Mouse (Mus musculus) induced T-regulatory cell, adult 2 months (primary cell): Measurements from ENCODE around the gene Ptdss2.

ENCODE experiments used
- DNase-seq: peaks from one replicate; pipeline ENCODE4 v3.0.0-alpha.2; 2012; ENCODE audit warnings: low read depth

The Ptdss2 gene

DNA sequence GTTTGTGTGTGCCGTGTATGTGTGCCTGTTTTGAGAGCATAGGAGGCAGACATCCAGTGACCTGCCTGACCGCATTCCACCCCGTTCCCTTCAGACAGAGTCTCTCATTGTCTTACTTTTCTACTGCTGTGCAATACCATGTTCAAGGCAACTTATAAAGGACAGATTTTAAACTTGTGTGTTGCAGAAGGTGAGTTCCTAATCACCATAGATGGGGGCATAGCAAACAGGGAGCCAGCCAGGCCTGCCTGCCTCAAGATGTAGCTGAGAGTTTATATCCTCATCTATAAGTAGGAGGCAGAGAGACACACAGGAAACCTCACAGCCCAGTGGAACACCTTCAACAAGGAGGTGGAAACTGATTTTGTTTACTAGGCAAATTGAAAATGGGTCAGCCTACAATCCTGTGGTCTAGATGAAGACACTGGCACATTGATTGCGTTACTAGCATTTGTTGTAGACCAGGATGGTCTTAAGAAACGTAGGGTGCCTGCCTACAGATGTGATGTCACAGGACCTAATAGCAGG, 51.2 kb downstream of the Ptdss2 start:
- peak; percentile 67 for DNase-seq

DNA sequence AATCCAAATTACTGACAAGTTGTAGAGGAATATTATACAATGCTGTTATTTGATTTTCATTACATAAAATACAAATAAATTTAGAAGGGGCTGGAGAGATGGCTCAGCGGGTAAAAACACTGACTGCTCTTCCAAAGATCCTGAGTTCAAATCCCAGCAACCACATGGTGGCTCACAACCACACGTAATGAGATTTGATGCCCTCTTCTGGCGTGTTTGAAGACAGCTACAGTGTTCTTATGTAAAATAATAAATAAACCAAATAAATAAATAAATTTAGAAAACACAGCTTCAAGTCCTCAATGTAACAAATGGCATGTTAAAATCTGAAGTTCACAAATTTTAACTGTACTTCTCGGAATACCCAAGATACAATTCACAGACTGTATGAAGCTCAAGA, 52.9 kb downstream of the Ptdss2 start:
- DNase-seq, result peak; percentile 27

DNA sequence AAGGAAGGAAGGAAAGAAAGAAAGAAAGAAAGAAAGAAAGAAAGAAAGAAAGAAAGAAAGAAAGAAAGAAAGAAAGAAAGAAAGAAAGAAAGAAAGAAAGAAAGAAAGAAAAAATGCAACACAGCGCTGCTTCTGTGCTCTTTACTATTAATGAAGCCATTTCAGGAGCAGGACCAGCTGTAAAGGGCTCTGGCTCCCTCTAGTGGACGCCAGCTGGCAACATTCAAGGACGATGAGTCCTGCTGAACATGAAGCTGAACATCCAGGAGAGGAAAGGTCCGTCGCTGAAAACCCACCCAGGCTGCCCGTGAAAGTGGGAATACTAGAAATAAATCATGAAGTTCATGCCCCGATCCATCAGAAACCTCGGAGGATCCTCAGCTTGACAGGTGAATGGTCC, 54.0 kb downstream of the Ptdss2 start:
- peak; percentile 95 for DNase-seq

DNA sequence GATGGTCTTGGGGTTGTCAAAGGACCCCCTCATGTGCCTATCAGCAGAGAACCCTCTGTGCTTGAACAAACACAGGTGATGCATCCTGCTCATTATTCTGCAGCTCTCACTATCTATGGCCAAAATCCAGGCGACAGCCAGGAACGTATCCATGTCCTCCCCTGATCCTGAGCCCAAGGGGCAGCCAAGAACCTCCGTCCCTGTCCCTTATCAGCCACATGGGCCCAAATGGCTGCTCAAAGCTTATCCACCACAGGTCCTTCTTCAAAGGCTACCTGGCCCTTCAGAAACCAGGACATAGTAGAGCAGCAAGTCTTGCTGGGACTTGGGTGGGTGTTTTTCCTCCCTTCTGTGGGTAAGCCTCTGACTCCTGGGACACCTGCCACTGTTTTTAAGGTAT, 66.0 kb downstream of the Ptdss2 start:
- no peak for DNase-seq

DNA sequence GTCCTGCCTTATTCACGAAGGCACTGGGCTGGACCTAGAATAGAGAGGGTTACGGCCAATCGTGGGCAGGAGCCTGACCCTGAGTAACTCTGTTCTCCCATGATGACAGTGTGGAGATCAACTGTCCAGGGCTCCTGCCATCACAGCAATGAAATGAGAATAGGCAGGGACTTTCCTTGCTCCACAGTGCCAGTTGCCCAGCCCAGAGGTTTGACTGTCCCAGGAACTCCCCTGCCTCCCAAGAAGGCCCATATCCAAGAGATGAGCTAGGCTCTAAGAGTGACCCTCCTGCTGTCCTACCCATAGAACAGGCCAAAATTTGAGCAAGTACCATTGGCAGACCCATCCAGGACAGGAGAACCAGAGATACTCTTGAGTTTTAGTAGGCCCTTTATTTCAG, 66.6 kb downstream of the Ptdss2 start:
- DNase-seq, result no peak

DNA sequence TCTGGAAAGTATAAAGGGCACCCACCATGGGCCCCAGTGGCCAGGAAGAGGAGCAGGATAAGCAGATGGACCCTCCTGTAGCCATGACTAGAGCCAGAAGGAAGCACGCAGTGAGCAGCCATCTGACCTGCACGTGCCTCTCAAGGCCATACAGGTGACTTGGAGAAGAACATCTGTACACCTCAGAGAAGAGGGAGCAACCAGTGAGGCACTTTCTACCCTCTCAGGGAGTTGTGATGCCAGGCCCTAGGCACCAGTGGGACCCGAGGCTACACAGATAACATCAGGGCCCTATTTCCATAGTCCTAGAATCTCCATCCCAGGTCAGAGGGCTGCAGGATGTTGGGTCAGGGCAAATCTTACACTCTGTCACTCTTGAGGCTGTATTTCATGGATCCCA, 68.0 kb downstream of the Ptdss2 start:
- DNase-seq, result no peak

DNA sequence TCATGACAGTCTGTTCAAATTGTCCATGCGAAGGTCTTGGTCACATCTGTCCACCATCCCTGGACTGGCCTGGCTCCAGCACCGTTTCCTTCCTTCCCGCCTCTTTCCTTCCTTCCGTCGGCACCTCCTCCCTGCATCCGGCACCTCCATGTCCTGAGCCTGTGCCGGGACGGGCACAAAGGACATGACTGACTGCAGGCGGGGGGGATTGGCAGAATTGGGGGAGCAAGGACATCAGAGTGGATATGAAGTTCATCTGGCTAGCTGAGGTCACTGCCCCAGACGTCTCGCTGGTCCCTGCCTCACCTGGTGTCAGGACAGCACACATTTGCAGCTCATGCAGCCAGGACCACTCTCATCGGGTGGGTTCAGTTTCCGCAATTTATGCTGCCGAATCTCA, 68.9 kb downstream of the Ptdss2 start:
- no peak for DNase-seq

DNA sequence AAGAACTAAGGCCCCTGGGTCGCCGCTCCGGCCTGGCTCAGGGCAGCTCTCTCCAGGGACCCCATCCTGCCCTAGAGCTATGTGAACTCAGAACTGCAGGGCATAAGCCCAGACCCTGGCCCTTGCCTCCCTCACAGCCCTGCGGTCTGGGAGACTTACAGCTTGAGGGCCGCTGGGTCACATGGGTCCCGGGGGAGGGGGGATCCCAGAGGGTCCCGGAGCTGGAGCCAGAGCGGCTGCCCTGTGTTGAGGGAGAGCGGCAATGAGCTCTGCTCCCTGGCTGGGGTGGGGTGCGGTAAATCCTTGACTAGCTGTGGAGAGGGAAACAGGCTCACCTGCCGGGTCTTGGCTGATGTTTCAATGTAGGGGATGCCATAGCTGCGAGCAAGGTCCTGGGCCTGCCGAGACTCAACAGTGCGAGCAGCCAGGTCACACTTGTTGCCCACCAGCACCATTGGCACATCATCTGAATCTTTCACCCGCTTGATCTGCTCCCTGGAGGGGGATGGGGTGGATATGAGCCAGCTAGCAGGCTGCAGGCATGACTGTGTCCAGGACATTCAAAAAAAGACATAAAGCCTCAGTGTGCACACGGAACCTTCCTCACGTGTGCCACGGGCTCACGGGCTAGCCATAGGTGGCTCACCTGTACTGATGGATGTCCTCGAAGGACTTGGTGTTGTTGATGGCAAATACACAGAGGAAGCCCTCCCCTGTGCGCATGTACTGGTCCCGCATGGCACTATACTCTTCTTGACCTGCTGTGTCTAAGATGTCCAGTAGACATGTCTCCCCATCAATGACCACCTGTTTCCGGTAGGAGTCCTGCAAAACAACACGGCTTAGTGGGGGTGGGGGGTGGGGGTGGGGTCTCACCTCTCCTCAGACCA, 69.9 kb downstream of the Ptdss2 start:
- DNase-seq, result no peak

DNA sequence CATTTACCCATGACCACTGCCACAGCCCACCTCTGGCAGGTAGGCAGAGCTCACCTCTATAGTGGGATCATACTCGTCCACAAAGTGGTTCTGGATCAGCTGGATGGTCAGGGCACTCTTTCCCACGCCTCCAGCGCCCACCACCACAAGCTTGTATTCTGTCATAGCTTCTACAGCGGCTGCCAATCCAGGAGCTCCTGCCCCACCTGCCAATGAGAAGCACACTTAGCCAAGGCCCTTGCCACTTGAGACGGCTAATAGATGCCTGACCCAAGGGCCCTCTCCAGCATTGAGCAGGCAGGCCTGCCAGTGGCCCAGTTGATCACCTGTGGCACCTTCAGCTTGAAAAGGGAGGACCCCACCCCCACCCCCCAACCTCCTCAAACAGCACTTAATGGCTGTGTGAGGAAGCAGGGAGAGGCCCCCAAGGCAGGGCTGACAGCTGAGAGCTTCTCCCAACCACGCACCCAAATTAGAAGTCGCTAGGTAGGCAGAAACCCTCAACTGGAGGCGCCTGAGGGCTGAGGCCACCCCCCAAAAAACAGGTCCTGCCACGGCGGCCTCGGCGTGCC, 70.7 kb downstream of the Ptdss2 start:
- no peak for DNase-seq

DNA sequence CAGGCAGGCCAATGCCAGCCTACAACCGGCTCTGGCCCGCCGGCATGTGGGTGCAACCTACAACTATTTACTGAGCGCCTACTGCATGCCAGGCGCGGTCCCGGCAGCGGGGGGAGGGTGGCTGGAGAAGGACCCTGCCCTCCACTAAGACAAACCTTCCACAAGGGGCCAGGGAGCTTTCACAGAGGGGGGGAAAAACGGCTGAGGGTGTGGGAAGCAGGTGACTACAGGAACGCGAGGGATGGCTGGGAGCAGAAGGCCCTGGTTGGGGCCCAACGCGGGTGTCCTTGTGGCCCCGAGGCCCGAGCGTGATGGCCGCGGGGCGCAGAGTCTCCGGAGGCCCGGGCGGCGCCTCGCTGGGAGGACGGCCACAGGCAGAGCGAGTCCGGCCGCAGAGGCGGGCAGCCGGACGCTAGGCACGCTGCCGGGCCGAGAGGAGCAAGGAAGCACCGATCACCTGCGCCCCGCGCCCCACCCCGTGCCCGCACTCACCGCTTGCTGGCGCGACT, 71.2 kb downstream of the Ptdss2 start:
- no peak for DNase-seq

DNA sequence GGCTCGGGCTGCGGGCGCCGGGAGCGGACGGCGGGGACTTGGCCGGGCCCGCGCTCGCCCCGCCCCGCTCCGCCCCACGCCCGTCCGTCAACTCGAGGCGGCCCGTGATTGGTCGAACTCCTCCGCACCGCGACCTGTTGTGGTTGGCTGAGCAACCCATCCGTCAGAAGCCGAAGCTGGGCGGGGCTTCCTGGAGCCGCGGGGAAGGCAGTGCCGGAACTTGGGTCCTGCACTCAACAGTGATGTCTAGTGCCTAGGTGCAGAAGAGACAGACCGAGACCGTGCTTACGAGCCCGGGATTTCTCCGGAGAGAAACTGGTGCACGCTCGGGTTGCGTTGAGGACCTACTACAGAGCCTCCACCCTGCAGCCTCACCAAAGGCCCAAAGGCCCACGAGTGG, 71.8 kb downstream of the Ptdss2 start, which contains the start of the genes Hras and Lrrc56:
Gene Hras, minus strand, starts transcription at position 58 of the 400 bp plus-strand sequence.
Gene Lrrc56, plus strand, starts transcription at position 210 of the 400 bp plus-strand sequence.
- DNase-seq, result peak; percentile 99

DNA sequence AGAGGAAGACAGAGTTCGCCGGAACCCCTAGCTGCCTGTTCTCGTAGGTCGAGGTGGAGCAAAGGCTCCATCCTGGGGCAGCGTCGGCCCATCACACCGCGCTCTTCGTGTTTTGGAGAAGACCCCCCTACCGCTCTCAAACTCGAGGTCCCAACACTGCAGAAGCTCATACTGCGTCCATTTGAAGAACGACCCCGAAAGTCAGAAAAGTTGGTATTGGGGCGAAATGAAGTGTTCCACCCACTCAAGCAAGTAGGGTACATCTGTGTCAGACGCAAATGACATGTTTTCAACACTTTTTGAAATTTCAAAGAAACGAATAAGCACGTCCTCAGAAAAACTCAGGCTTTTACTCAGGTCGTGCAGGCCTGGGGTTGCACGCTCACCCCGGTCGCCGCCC, 72.2 kb downstream of the Ptdss2 start:
- no peak for DNase-seq

DNA sequence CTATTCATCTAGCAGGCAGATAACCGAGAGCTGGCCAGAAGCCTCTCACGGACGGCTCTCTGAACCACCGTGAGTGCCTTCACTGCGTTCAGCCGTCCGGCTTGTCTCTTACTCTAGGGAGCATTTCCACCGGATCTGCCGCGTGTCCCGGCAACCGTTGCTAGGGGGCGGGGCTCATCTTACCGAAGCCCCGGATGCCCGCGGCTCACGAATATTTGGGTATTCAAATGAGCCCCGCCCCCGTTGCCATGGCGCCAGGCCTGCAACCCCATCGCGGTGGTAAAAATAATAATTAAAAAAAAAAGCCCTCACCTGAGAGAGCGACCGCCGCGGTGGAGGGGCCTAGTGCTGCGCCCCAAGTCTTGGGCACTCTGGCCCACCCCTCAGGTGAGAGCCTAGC, 72.6 kb downstream of the Ptdss2 start:
- peak; percentile 96 for DNase-seq

DNA sequence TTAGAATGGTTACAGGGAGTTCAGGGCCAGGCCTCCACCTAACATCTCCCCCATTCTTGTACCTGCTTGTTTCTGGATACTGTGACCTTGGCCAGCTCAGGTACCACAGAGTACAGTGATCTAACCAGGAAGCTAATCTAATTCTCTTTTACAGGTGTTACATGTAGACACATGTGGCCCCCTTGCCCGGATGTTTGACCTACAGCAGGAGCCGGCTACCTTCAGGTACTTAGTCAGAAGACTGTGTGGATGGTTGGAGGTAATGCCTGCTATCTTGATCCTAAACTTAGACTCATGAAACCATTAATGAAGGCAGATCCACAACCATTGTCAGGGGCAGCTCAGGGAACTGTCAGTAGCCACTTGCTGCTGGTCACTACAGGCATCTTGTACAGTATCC, 73.6 kb downstream of the Ptdss2 start:
- DNase-seq, result no peak

DNA sequence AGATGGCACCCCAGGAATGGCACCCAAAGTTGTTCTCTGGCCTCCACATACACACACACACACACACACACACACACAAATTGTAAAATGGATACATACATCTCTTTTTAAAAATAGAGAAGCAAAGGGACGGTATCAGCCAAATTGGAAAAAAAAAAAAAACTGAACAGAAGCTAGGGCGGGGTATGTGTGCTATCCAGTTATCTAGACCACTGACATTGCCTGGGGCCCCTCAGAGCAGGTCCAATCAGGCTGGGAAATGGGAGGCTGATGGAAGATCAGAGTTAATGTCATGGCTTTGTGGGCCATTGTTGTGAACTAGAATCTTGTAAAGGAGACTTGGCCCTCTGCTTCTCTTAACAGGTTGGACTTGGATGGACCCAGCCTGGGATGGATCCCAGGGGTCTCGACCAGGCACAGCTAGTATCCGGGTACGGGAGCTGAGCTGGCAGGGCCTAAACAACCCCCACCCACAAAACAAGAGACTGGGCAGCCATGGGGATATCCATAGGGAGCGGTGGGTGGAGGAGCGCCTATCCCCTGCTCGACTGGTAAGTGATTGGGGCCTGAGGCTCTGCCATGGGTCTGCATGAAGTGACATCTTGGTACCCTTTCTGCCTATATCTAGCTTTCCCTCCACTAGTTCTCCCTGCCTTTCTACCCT, 74.6 kb downstream of the Ptdss2 start:
- DNase-seq, result no peak

DNA sequence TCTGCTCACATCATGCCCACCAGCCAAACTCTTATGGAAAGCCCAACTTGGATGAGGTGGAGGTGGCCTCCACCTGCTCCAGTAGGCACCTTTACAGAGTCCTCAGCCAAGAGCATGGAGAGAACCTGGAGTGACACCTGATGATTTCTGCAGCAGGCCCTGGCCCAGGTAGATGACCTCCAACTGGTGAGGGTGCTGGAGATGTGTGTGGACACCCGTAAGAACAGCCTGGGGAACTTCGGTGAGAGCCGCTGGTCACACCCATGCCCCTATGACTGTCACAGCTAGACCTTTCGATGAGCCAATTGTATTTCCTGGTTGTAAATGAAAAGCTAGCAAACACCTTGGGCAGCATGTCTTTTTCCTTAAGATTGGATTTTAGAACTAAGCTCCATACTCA, 75.9 kb downstream of the Ptdss2 start:
- no peak for DNase-seq

DNA sequence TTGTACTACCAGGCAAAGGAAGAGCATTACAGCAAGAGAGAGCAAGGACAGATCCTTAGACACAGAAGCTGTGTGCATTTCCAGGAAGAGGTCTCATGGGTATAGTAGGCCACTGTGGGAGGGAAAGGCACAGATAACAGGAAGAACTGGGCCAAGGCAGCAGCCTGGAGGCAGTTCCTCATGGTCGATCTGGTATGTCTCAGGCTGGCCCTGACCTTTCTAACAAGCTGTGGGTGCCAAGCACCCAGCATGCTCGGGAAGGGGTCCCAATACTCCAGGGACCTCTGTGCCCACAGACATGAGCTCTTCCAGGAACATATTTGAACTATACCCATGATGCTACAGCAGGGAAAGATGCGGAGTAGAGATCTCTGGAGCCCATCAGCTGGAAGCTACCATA, 82.4 kb downstream of the Ptdss2 start:
- DNase-seq, result no peak

DNA sequence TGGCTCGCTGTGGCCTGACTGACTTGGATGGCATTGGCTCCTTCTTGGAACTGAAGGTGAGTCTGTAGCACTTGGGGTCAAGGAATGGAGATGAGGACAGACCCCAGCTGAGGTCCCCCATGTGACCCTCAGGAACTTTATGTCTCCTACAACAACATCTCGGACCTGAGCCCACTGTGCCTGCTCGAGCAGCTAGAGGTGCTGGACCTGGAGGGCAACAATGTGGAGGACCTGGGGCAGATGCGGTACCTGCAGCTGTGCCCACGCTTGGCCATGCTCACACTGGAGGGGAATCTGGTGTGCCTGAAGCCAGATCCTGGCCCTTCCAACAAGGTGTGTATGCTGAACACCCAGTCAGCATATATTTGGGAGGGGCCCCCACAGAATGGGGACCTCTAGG, 83.3 kb downstream of the Ptdss2 start:
- no peak for DNase-seq

DNA sequence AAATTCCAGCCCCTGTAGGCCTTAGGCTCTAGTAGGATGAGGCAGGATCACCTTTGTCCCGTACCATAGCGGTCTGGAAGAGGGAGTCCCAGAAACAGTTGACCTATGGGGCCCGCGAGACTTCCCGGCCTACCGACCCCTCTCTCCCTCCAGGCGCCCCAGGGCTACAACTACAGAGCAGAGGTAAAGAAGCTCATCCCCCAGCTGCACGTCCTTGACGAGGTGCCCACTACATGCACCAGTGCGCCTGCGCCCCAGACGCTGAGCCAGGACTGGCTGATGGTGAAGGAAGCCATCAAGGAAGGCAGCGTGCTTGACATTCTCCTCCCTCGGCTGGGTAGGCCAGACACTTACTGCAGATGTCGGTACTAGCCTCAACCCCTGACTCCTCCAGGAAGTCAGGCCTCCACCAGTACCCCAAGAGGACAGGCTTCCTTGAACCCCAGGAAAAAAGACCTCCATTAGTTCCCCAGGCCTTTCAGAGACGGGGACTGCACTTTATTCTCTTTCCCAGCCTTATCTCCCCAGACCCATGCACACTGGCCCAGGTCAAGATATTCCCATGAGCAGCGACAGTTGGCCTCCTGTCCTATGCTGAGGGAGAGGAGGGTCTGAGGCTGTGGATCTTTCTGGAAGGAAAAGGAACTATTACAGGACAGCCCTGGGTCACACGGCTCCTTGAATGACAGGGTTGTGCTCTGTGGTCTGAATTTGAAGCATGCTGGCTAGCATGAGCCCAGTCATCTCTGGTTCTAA, 84.2 kb downstream of the Ptdss2 start:
- DNase-seq, result no peak
